Mouse (Mus musculus): ENCODE data around the gene Rgs7. TPM values are rescaled to one million over a fixed set of nuclear protein-coding genes. Genes with fewer than 3 reads are reported as not detected.

Gene Rgs7
- total and polyA plus RNA-seq, 3 experiments = not detected

- TF ChIP-seq MAFK (IDR thresholded peaks at IDR 0.05; ENCODE audit: borderline replicate concordance, low read depth, low read length) (0 out of 2 replicates have a peak, but pooled peaks have one; percentile 7), ZKSCAN1 (IDR thresholded peaks at IDR 0.05; ENCODE audit: low read depth, low read length) (no peak), TBP (IDR thresholded peaks at IDR 0.05; ENCODE audit: low read depth, low read length) (no peak), ZC3H11A (IDR thresholded peaks at IDR 0.05; ENCODE audit: low read depth, low read length) (no peak), NRF1 (IDR thresholded peaks at IDR 0.05; ENCODE audit: insufficient read depth, low read depth, low read length, poor library complexity, severe bottlenecking) (no peak), MXI1 (IDR thresholded peaks at IDR 0.05; ENCODE audit: low read depth, low read length) (no peak), USF2 (IDR thresholded peaks at IDR 0.05; ENCODE audit: borderline replicate concordance in 1 of 2, insufficient read depth in 1 of 2, low read depth in 1 of 2, low read length in 2 of 2) (no peak), SMC3 (IDR thresholded peaks at IDR 0.05; ENCODE audit: low read depth, low read length) (no peak), TCF12 (IDR thresholded peaks at IDR 0.05; ENCODE audit: low read depth, low read length) (peak; percentile 72), EP300 (IDR thresholded peaks at IDR 0.05; ENCODE audit: low read depth in 1 of 2, low read length in 2 of 2) (peak; percentile 84 to 87)
Observed at GRCm38 (mm10) chr1:175540700-175541099, 48.4 kb upstream of the Rgs7 start (continued).

GRCm38 (mm10) chr1:175537321-175537720 is 45.0 kb upstream of the Rgs7 start:
- Histone ChIP-seq H3K4me3 (ENCODE audit: control insufficient read depth in 1 of 2, insufficient read depth in 1 of 2, low read depth in 2 of 2, low read length in 2 of 2) (no peak overlapping the region), H3K36me3 (ENCODE audit: control insufficient read depth in 1 of 2, insufficient read depth in 2 of 2, low read length in 2 of 2) (peaks cover 0 to 30% of the 10 kb centered on the region in 2 experiments; a peak in 2 of 4 replicates), H3K79me2 (ENCODE audit: control insufficient read depth, insufficient read depth, low read length, poor library complexity) (no peaks in the 10 kb centered on the region), H3K9ac (ENCODE audit: control insufficient read depth, low read depth, low read length, poor library complexity, severe bottlenecking) (no peak overlapping the region), H3K27ac (ENCODE audit: control insufficient read depth, low read depth, low read length) (peak overlapping the region; percentile 88), H3K4me1 (ENCODE audit: control insufficient read depth in 1 of 2, insufficient read depth in 2 of 2, low read length in 2 of 2) (peaks cover 15 to 17% of the 10 kb centered on the region in 2 experiments), H3K9me3 (replicated peaks; ENCODE audit: insufficient read depth, low read length) (no peaks in the 10 kb centered on the region), H3K27me3 (ENCODE audit: control insufficient read depth in 1 of 2, insufficient read depth in 2 of 2, low read length in 2 of 2) (no peaks in the 10 kb centered on the region)
- DNase-seq (ENCODE audit: low read depth, low spot score) = peak; percentile 79
- no peak for TF ChIP-seq RAD21 (IDR thresholded peaks at IDR 0.05; ENCODE audit: low read depth, low read length)
- no peak for TF ChIP-seq POLR2AphosphoS5 (IDR thresholded peaks at IDR 0.05; ENCODE audit: borderline replicate concordance, low read depth, low read length)
- TF ChIP-seq MAZ (IDR thresholded peaks at IDR 0.05; ENCODE audit: low read depth, low read length) = no peak
- no peak for TF ChIP-seq POLR2A (IDR thresholded peaks at IDR 0.05; ENCODE audit: control insufficient read depth in 1 of 2, insufficient read depth in 1 of 2, low read depth in 1 of 2, low read length in 2 of 2, poor library complexity in 1 of 2)
- no peak for TF ChIP-seq HCFC1 (IDR thresholded peaks at IDR 0.05; ENCODE audit: low read depth, low read length)
- TF ChIP-seq ZNF384 (IDR thresholded peaks at IDR 0.05; ENCODE audit: low read depth, low read length) = no peak
- peak; percentile 73 for TF ChIP-seq GATA1 (IDR thresholded peaks at IDR 0.05; ENCODE audit: low read depth, low read length)
- TF ChIP-seq TBP (IDR thresholded peaks at IDR 0.05; ENCODE audit: low read depth, low read length) = peak; percentile 50; the same call in 1 of the 2 replicates
- no peak for TF ChIP-seq CTCF (IDR thresholded peaks at IDR 0.05 in 2 of 3, conservative IDR thresholded peaks at IDR 0.05 in 1 of 3; ENCODE audit: control insufficient read depth in 1 of 3, insufficient read depth in 1 of 3, low read depth in 2 of 3, low read length in 3 of 3, poor library complexity in 1 of 3, severe bottlenecking in 1 of 3)
- TF ChIP-seq KAT2A (conservative IDR thresholded peaks at IDR 0.05; ENCODE audit: low read depth, low read length) = no peak; the same call in 1 of the 2 replicates
- TF ChIP-seq MYB (IDR thresholded peaks at IDR 0.05; ENCODE audit: low read depth, low read length) = peak; percentile 91
- TF ChIP-seq POLR2AphosphoS2 (IDR thresholded peaks at IDR 0.05; ENCODE audit: low read length) = no peak
- TF ChIP-seq BHLHE40 (IDR thresholded peaks at IDR 0.05; ENCODE audit: borderline replicate concordance, low read depth, low read length) = no peak
- no peak for TF ChIP-seq ZC3H11A (IDR thresholded peaks at IDR 0.05; ENCODE audit: low read depth, low read length)
- no peak for TF ChIP-seq CHD2 (IDR thresholded peaks at IDR 0.05; ENCODE audit: low read length)
- peak; percentile 87 to 98 for TF ChIP-seq EP300 (IDR thresholded peaks at IDR 0.05; ENCODE audit: low read depth in 1 of 2, low read length in 2 of 2)
- no peak for TF ChIP-seq USF1 (IDR thresholded peaks at IDR 0.05; ENCODE audit: low read depth, low read length)
- no peak for TF ChIP-seq ELF1 (IDR thresholded peaks at IDR 0.05; ENCODE audit: low read depth, low read length)
- TF ChIP-seq TAL1 (IDR thresholded peaks at IDR 0.05; ENCODE audit: low read length) = peak; percentile 40
- no peak for TF ChIP-seq USF2 (IDR thresholded peaks at IDR 0.05; ENCODE audit: borderline replicate concordance in 1 of 2, insufficient read depth in 1 of 2, low read depth in 1 of 2, low read length in 2 of 2)
- peak; percentile 42 for TF ChIP-seq TCF12 (IDR thresholded peaks at IDR 0.05; ENCODE audit: low read depth, low read length)
- TF ChIP-seq GABPA (IDR thresholded peaks at IDR 0.05; ENCODE audit: low read depth, low read length) = no peak
- peak; percentile 82 for TF ChIP-seq SIN3A (IDR thresholded peaks at IDR 0.05; ENCODE audit: low read length)
- no peak for TF ChIP-seq ZKSCAN1 (IDR thresholded peaks at IDR 0.05; ENCODE audit: low read depth, low read length)
- peak; percentile 38; the same call in 1 of the 2 replicates for TF ChIP-seq RCOR1 (IDR thresholded peaks at IDR 0.05; ENCODE audit: low read depth, low read length)
- no peak for TF ChIP-seq SMC3 (IDR thresholded peaks at IDR 0.05; ENCODE audit: low read depth, low read length)
- TF ChIP-seq E2F4 (IDR thresholded peaks at IDR 0.05; ENCODE audit: borderline replicate concordance, low read depth, low read length) = no peak

Measured in MEL (cell line).